Mouse (Mus musculus) kidney, embryonic 14.5 days (tissue): ENCODE results near the gene B3gat3. TPM values are rescaled to one million over a fixed set of nuclear protein-coding genes. Genes with fewer than 3 reads are reported as not detected.
"Not testable (repeated sequence)": the region's sequence is repeated elsewhere in the genome, so short reads cannot be mapped to it uniquely, and the experiment has no call there.

Experiments used
- ATAC-seq: fragments of 200-750 bp; cut with Nextera tagmentation; 2 replicates; pipeline ENCODE4 v1.8.0; 2017; ENCODE audit warnings: moderate number of reproducible peaks, mild to moderate bottlenecking, moderate TSS enrichment, moderate library complexity; ENCODE audit not compliant: low FRiP score, low TSS enrichment
- H3K27ac ChIP-seq: fragments of 300-500 bp; sonication (generic); 2 replicates; pipeline ENCODE4 v1.5.1; 2014; ENCODE audit warnings: low read depth, mild to moderate bottlenecking, low read length, moderate library complexity, mixed read lengths
- H3K27me3 ChIP-seq: fragments of 300-500 bp; sonication (generic); 2 replicates; pipeline ENCODE4 v1.6.1; 2014; ENCODE audit warnings: mild to moderate bottlenecking, low read length; ENCODE audit not compliant: control insufficient read depth, insufficient read depth
- H3K36me3 ChIP-seq: fragments of 300-500 bp; sonication (generic); 2 replicates; pipeline ENCODE4 v1.6.1; 2014; ENCODE audit warnings: low read length, mixed read lengths; ENCODE audit not compliant: control insufficient read depth, insufficient read depth
- H3K4me1 ChIP-seq: fragments of 300-500 bp; sonication (generic); 2 replicates; pipeline ENCODE4 v1.6.1; 2014; ENCODE audit warnings: low read length, mixed read lengths; ENCODE audit not compliant: control insufficient read depth, insufficient read depth
- H3K4me2 ChIP-seq: fragments of 300-500 bp; sonication (generic); replicated peaks from 2 replicates; pipeline ENCODE4 v1.6.1; 2014; ENCODE audit warnings: low read depth, mild to moderate bottlenecking, low read length
- H3K4me3 ChIP-seq: fragments of 300-500 bp; sonication (generic); 2 replicates; pipeline ENCODE4 v1.5.1; 2014; ENCODE audit warnings: mild to moderate bottlenecking, low read length
- H3K9ac ChIP-seq: fragments of 300-500 bp; sonication (generic); 2 replicates; pipeline ENCODE4 v1.6.1; 2014; ENCODE audit warnings: low read depth, mild to moderate bottlenecking, low read length, moderate library complexity
- H3K9me3 ChIP-seq: fragments of 300-500 bp; sonication (generic); 2 replicates; pipeline ENCODE4 v1.6.1; 2016; ENCODE audit warnings: low read length; ENCODE audit not compliant: control insufficient read depth
- WGBS: fragments of 180-500 bp; shearing (Covaris S2); extraction: QIAGEN DNeasy Blood & Tissue Kit; methylation state at CpG from one replicate; pipeline ENCODE4 v1.1.7; 2014; 5-methylcytosine and 5-hydroxymethylcytosine counted together
- polyA plus RNA-seq: library from polyadenylated mRNA; unstranded; fragments of >200 nt; fragmentation: Nextera tagmentation; extraction: Ambion mirVana; gene quantifications from 2 replicates; pipeline ENCODE4 v1.2.1, GENCODE M21; 2014

The B3gat3 gene
- polyA plus RNA-seq = 33.5 and 38.8 TPM in 2 replicates

- peaks cover 10% of the 10 kb centered on the region; the same call in 1 of the 2 replicates for H3K4me1 ChIP-seq
- peak within 1 kb of the TSS; percentile 68 for H3K9ac ChIP-seq
- 2% methylated on average over 47 of the region's 50 CpGs for WGBS
- peaks cover 27% of the 10 kb centered on the region for H3K36me3 ChIP-seq
- peak; percentile 98 for ATAC-seq
- H3K9me3 ChIP-seq = no peaks in the 10 kb centered on the region
- H3K27me3 ChIP-seq = no peaks in the 10 kb centered on the region
- H3K27ac ChIP-seq = peak within 1 kb of the TSS; percentile 82
- H3K4me2 ChIP-seq = peak within 1 kb of the TSS; percentile 68
- peak within 1 kb of the TSS; percentile 72 for H3K4me3 ChIP-seq
Observed at GRCm38 (mm10) chr19:8920073-8920736, at the start of gene B3gat3. Gene B3gat3 (plus strand): TSS chr19:8920374.

GRCm38 (mm10) chr19:8870381-8870780, 49.8 kb upstream of the B3gat3 start:
- not testable (repeated sequence) for H3K4me1 ChIP-seq, H3K27me3 ChIP-seq, H3K4me3 ChIP-seq, ATAC-seq, H3K4me2 ChIP-seq, H3K9me3 ChIP-seq, H3K27ac ChIP-seq, H3K9ac ChIP-seq
- H3K36me3 ChIP-seq = peaks cover 24% of the 10 kb centered on the region
- 81% methylated on average over 3 of the region's 3 CpGs for WGBS

- peak overlapping the region; percentile 85 for H3K4me2 ChIP-seq
- 59% methylated on average over 9 of the region's 9 CpGs for WGBS
- H3K9me3 ChIP-seq = no peaks in the 10 kb centered on the region
- peak overlapping the region; percentile 56; the same call in 1 of the 2 replicates for H3K27ac ChIP-seq
- peak overlapping the region; percentile 94 for H3K4me3 ChIP-seq
- peaks cover 5% of the 10 kb centered on the region for H3K4me1 ChIP-seq
- ATAC-seq = peak; percentile 32; the same call in 1 of the 2 replicates
- H3K36me3 ChIP-seq = peaks cover 29% of the 10 kb centered on the region
- H3K27me3 ChIP-seq = no peaks in the 10 kb centered on the region
- H3K9ac ChIP-seq = peak overlapping the region; percentile 96
Observed at GRCm38 (mm10) chr19:8870838-8871237, 49.3 kb upstream of the B3gat3 start.

- Histone ChIP-seq H3K9me3 (no peaks in the 10 kb centered on the region), H3K4me1 (peaks cover 5% of the 10 kb centered on the region), H3K9ac (peak within 1 kb of the TSS; percentile 96), H3K27me3 (no peaks in the 10 kb centered on the region), H3K4me3 (peak within 1 kb of the TSS; percentile 94), H3K4me2 (peak within 1 kb of the TSS; percentile 85), H3K36me3 (peaks cover 36% of the 10 kb centered on the region), H3K27ac (peak within 1 kb of the TSS; percentile 71)
- under 1% methylated on average over 50 of the region's 59 CpGs for WGBS
- peak; percentile 97 for ATAC-seq
Observed at GRCm38 (mm10) chr19:8871267-8872186, 48.6 kb upstream of the B3gat3 start, which contains the start of gene Ubxn1. Gene Ubxn1 (plus strand): TSS chr19:8871496.

GRCm38 (mm10) chr19:8872266-8872840, 47.8 kb upstream of the B3gat3 start:
- Histone ChIP-seq H3K9me3 (no peaks in the 10 kb centered on the region), H3K9ac (peak overlapping the region; percentile 96), H3K36me3 (peaks cover 40% of the 10 kb centered on the region), H3K27ac (no peak overlapping the region), H3K4me1 (peaks cover 5% of the 10 kb centered on the region), H3K4me3 (peak overlapping the region; percentile 94), H3K4me2 (peak overlapping the region; percentile 85), H3K27me3 (no peaks in the 10 kb centered on the region)
- WGBS = 65% methylated on average over 10 of the region's 10 CpGs
- no peak for ATAC-seq

GRCm38 (mm10) chr19:8875031-8875430, 45.1 kb upstream of the B3gat3 start:
- Histone ChIP-seq H3K36me3 (peaks cover 40% of the 10 kb centered on the region), H3K4me1 (peaks cover 5% of the 10 kb centered on the region), H3K9ac (no peak overlapping the region), H3K9me3 (no peaks in the 10 kb centered on the region), H3K4me3 (no peak overlapping the region), H3K4me2 (no peak overlapping the region), H3K27ac (no peak overlapping the region), H3K27me3 (no peaks in the 10 kb centered on the region)
- ATAC-seq = no peak
- WGBS = 94% methylated on average over 7 of the region's 7 CpGs

- no peaks in the 10 kb centered on the region for H3K27me3 ChIP-seq
- peak within 1 kb of the TSS; percentile 85 for H3K9ac ChIP-seq
- H3K4me3 ChIP-seq = peak within 1 kb of the TSS; percentile 76
- H3K4me1 ChIP-seq = no peaks in the 10 kb centered on the region
- H3K4me2 ChIP-seq = peak within 1 kb of the TSS; percentile 76
- ATAC-seq = peak; percentile 97
- H3K27ac ChIP-seq = peak within 1 kb of the TSS; percentile 89
- under 1% methylated on average over 42 of the region's 42 CpGs for WGBS
- H3K36me3 ChIP-seq = peaks cover 15% of the 10 kb centered on the region
- no peaks in the 10 kb centered on the region for H3K9me3 ChIP-seq
Observed at GRCm38 (mm10) chr19:8880311-8881033, 39.7 kb upstream of the B3gat3 start, which contains the start of gene Uqcc3. Gene Uqcc3 (minus strand): TSS chr19:8880923.

GRCm38 (mm10) chr19:8881034-8881392, 39.2 kb upstream of the B3gat3 start:
- H3K27ac ChIP-seq = no peak overlapping the region
- H3K4me1 ChIP-seq = no peaks in the 10 kb centered on the region
- peaks cover 9% of the 10 kb centered on the region; the same call in 1 of the 2 replicates for H3K36me3 ChIP-seq
- 18% methylated on average over 3 of the region's 3 CpGs for WGBS
- no peaks in the 10 kb centered on the region for H3K9me3 ChIP-seq
- no peak; the same call in 1 of the 2 replicates for ATAC-seq
- no peaks in the 10 kb centered on the region for H3K27me3 ChIP-seq
- H3K4me3 ChIP-seq = peak overlapping the region; percentile 76
- peak overlapping the region; percentile 76 for H3K4me2 ChIP-seq
- H3K9ac ChIP-seq = peak overlapping the region; percentile 85
